Mouse (Mus musculus) embryonic facial prominence, embryonic 11.5 days (tissue): ENCODE results near the gene Gm7978. TPM values are rescaled to one million over a fixed set of nuclear protein-coding genes. Genes with fewer than 3 reads are reported as not detected.
"Not testable (repeated sequence)": the region's sequence is repeated elsewhere in the genome, so short reads cannot be mapped to it uniquely, and the experiment has no call there.

Source experiments
- ATAC-seq: fragments of 200-750 bp; cut with Nextera tagmentation; replicated peaks from 2 replicates; pipeline ENCODE4 v1.8.0; 2017; ENCODE audit warnings: low read depth; ENCODE audit not compliant: insufficient number of reproducible peaks, low FRiP score, low TSS enrichment
- DNase-seq: peaks from one replicate; pipeline ENCODE4 v3.0.0-alpha.2; 2015; ENCODE audit warnings: low spot score
- H3K27ac ChIP-seq: fragments of 300-500 bp; sonication (generic); replicated peaks from 2 replicates; pipeline ENCODE4 v1.5.1; 2014; ENCODE audit warnings: mild to moderate bottlenecking, low read depth, low read length, control low read depth
- H3K27me3 ChIP-seq: fragments of 300-500 bp; sonication (generic); 2 replicates; pipeline ENCODE4 v1.6.1; 2014; ENCODE audit warnings: mild to moderate bottlenecking, low read length, moderate library complexity, mixed read lengths; ENCODE audit not compliant: control insufficient read depth, insufficient read depth
- H3K36me3 ChIP-seq: fragments of 300-500 bp; sonication (generic); replicated peaks from 2 replicates; pipeline ENCODE4 v1.6.1; 2014; ENCODE audit warnings: low read depth, mild to moderate bottlenecking, low read length, moderate library complexity, mixed read lengths; ENCODE audit not compliant: control insufficient read depth, insufficient read depth
- H3K4me1 ChIP-seq: fragments of 300-500 bp; sonication (generic); 2 replicates; pipeline ENCODE4 v1.6.1; 2014; ENCODE audit warnings: low read length, mixed read lengths; ENCODE audit not compliant: control insufficient read depth, insufficient read depth
- H3K4me2 ChIP-seq: fragments of 300-500 bp; sonication (generic); 2 replicates; pipeline ENCODE4 v1.6.1; 2014; ENCODE audit warnings: low read depth, mild to moderate bottlenecking, control low read depth, low read length, moderate library complexity
- H3K4me3 ChIP-seq: fragments of 300-500 bp; sonication (generic); 2 replicates; pipeline ENCODE4 v1.5.1; 2014; ENCODE audit warnings: low read depth, low read length, control low read depth
- H3K9ac ChIP-seq: fragments of 300-500 bp; sonication (generic); replicated peaks from 2 replicates; pipeline ENCODE4 v1.6.1; 2014; ENCODE audit warnings: mild to moderate bottlenecking, control low read depth, low read length
- H3K9me3 ChIP-seq: fragments of 300-500 bp; sonication (generic); replicated peaks from 2 replicates; pipeline ENCODE4 v1.6.1; 2016; ENCODE audit warnings: mild to moderate bottlenecking, low read length, inconsistent platforms, mixed read lengths; ENCODE audit not compliant: control insufficient read depth
- WGBS: fragments of 180-500 bp; shearing (Covaris S2); extraction: QIAGEN DNeasy Blood & Tissue Kit; methylation state at CpG from one replicate; pipeline ENCODE4 v1.1.7; 2014; 5-methylcytosine and 5-hydroxymethylcytosine counted together
- polyA plus RNA-seq: library from polyadenylated mRNA; unstranded; fragments of >200 nt; fragmentation: Nextera tagmentation; extraction: Ambion mirVana; gene quantifications from 2 replicates; pipeline ENCODE4 v1.2.1, GENCODE M21; 2014

The Gm7978 gene
- polyA plus RNA-seq = not detected in 2 replicates

DNA sequence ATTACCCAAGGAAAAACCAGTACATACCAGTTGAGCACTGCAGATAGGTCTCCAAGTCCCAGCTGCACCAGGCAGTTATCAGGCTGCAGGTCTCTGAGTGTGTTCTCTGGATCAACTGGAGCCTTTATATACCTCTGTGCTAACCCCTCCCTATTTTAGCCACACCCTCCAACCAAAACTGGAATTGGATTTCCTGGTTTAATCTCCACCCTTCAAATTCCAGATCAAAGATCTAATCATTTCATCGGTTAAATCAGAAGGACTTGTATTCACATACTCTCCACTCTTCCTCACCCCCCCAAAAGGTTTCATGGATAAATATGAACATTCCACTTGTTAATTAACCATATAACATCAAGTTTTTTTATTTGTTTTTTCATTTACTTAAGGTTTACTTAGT is at the start of gene Gm7978:
Gene Gm7978 (minus strand): TSS at position 101 of the 400 bp plus-strand sequence.
- H3K4me2 ChIP-seq, ATAC-seq, H3K27ac ChIP-seq, DNase-seq, H3K36me3 ChIP-seq, H3K27me3 ChIP-seq, H3K4me3 ChIP-seq, H3K4me1 ChIP-seq, H3K9ac ChIP-seq, H3K9me3 ChIP-seq: not testable (repeated sequence)
- WGBS = no CpG with 5 or more reads among the region's 1 CpGs

DNA sequence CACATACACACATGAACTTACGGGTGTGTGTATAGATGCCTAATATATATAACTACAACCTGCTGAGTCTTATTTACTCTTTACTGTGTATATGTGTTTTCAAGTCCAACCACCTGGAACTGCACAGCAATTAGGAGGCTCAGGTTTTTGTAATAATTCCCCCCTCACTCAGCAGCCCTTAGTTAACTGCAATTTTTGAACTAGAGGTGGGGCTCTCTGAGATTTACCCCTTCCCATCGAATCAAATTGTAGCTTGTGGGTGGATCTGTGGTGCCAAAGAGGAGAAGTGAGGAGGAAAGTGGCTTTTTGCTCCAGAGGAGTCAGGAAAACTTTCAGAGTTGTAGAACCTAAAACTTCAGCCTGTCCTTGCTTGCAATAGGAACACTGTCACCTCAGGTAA is 39.7 kb upstream of the Gm7978 start, which contains the start of gene E330014E10Rik:
Gene E330014E10Rik (plus strand): TSS at position 301 of the 400 bp plus-strand sequence.
- not testable (repeated sequence) for H3K27me3 ChIP-seq, H3K4me1 ChIP-seq, H3K27ac ChIP-seq, ATAC-seq, DNase-seq, H3K9me3 ChIP-seq, H3K4me3 ChIP-seq, H3K9ac ChIP-seq, H3K36me3 ChIP-seq, H3K4me2 ChIP-seq
- no CpG with 5 or more reads among the region's 2 CpGs for WGBS

DNA sequence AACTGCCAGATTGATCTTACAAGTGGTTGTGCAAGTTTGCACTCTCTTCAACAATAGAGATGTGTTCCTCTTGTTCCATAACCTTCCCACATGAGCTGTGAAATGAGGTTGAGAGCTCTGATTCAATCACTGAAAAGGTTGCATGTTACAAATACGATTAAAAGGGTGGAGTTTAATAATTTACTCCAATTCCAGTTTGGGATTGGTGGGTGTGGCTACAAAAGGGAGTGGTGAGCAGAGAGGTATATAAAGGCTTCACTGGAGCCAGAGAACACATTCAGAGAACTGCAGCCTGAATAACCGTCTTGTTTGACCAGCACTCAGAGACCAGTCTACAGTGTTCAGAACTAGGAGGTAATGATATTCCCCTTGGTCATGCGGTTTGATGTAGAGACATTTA is 5.7 kb upstream of the Gm7978 start, which contains the start of gene Gm7982:
Gene Gm7982 (plus strand): TSS at position 301 of the 400 bp plus-strand sequence.
- not testable (repeated sequence) for H3K9ac ChIP-seq, H3K4me1 ChIP-seq, H3K4me2 ChIP-seq, H3K36me3 ChIP-seq, H3K27me3 ChIP-seq, H3K27ac ChIP-seq, ATAC-seq, H3K9me3 ChIP-seq, H3K4me3 ChIP-seq, DNase-seq
- no CpG with 5 or more reads among the region's 3 CpGs for whole genome bisulfite sequencing

Other genes starting within 250 kb of the Gm7978 start
- not detected in 2 replicates for gene Gm3286, start 225.4 kb downstream of the Gm7978 start, polyA plus RNA-seq
- gene Gm7971, start 141.3 kb downstream of the Gm7978 start, polyA plus RNA-seq = not detected in 2 replicates
- not detected in 2 replicates for gene Gm7982, start 5.8 kb upstream of the Gm7978 start, polyA plus RNA-seq
- not detected in 2 replicates for gene E330014E10Rik, start 39.8 kb upstream of the Gm7978 start, polyA plus RNA-seq
- 2.3 and 2.9 TPM in 2 replicates for gene Cxcl13, start 220.8 kb upstream of the Gm7978 start, polyA plus RNA-seq